Mouse (Mus musculus): ENCODE results near the gene Bcl2l14. TPM values are rescaled to one million over a fixed set of nuclear protein-coding genes. Genes with fewer than 3 reads are reported as not detected.

The Bcl2l14 gene
- polyA plus RNA-seq, 1 experiment from 2014 or later = not detected

DNA sequence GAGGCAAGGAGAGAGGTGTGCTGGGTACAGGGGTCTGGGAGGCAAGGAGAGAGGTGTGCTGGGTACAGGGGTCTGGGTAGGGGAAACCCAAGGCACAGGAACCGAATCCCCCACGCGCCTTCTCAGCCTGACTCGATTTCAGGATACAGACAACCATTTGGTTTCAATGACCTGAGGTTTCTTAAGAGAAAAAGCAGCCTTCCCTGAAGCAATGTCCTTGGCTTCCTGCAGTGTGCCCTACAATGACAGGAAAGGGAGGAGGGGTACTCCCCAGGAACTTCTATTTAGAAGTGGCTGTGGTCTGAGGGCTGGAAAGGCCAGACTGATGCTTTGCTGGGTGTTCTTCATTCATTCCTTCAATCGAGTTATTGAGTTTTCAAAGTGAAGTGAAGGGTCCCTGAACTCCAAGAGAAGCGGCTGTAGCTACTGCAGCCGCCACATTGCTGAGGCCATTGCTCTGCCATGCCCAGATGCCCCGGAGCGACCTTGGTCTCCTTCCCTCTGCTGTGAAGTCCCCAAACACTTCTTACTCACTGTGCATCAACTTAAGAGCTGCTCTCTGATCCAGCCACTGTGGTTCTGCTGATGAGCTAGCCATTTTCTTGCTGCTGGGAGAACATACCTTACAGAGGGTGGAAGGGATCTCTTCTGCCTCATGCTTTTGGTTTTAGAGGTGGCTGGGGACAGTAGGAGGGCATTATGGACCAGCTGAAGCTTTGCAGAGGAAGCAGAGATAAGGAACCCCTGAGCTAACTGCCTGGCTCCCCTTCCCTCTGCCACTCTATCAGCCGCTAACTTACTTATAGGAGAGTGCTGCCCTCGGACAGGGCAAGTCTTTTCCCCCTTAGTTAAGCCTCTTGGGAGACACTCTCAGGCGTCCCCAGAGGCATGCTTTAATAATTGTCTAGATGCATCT, 28.5 kb upstream of the Bcl2l14 start:
- no peak overlapping the region for H3K9ac ChIP-seq (replicated peaks; ENCODE audit: low read depth, low read length)
- no peak overlapping the region for H3K4me3 ChIP-seq (replicated peaks; ENCODE audit: low read length)
- H3K9me3 ChIP-seq (ENCODE audit: control insufficient read depth, low read length) = no peaks in the 10 kb centered on the region
- no peak for ATAC-seq
- WGBS = 61% methylated on average over 12 of the region's 12 CpGs
- no peak overlapping the region for H3K27ac ChIP-seq (ENCODE audit: low read length)
- H3K36me3 ChIP-seq (ENCODE audit: control insufficient read depth, insufficient read depth) = no peaks in the 10 kb centered on the region
- H3K27me3 ChIP-seq (replicated peaks; ENCODE audit: control insufficient read depth, insufficient read depth, low read length) = no peaks in the 10 kb centered on the region
- no peak overlapping the region for H3K4me2 ChIP-seq (ENCODE audit: low read length)
- no peaks in the 10 kb centered on the region for H3K4me1 ChIP-seq (replicated peaks; ENCODE audit: control insufficient read depth, insufficient read depth, low read length)

DNA sequence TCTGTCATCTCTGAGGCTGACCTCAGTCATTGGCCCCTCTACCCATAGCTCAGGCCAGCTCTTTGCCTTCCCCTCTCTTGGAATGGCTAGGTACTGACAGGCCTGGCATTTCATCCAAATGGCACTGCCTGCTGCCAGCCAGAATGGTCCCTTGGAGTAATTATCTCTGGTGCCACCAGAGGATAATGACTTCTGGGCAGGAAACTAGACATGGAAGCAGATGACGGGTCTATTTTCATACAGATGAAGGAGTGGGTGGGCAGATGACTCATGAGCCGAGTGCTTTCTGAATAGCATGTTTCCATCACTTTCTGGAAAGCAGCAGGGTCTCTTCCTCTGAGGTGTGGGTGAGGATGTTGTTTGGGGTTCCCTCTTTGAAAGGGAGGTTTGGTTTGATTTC, 23.2 kb upstream of the Bcl2l14 start:
- no peaks in the 10 kb centered on the region for H3K9me3 ChIP-seq (ENCODE audit: control insufficient read depth, low read length)
- H3K4me2 ChIP-seq (ENCODE audit: low read length) = no peak overlapping the region
- peak; percentile 40; the same call in 1 of the 2 replicates for ATAC-seq
- H3K4me3 ChIP-seq (replicated peaks; ENCODE audit: low read length) = no peak overlapping the region
- H3K27ac ChIP-seq (ENCODE audit: low read length) = no peak overlapping the region
- no peak overlapping the region for H3K9ac ChIP-seq (replicated peaks; ENCODE audit: low read depth, low read length)
- no peaks in the 10 kb centered on the region for H3K36me3 ChIP-seq (ENCODE audit: control insufficient read depth, insufficient read depth)
- no peaks in the 10 kb centered on the region for H3K27me3 ChIP-seq (replicated peaks; ENCODE audit: control insufficient read depth, insufficient read depth, low read length)
- peaks cover 3% of the 10 kb centered on the region; the same call in 1 of the 2 replicates for H3K4me1 ChIP-seq (replicated peaks; ENCODE audit: control insufficient read depth, insufficient read depth, low read length)
- WGBS = 42% methylated on average over 2 of the region's 2 CpGs

DNA sequence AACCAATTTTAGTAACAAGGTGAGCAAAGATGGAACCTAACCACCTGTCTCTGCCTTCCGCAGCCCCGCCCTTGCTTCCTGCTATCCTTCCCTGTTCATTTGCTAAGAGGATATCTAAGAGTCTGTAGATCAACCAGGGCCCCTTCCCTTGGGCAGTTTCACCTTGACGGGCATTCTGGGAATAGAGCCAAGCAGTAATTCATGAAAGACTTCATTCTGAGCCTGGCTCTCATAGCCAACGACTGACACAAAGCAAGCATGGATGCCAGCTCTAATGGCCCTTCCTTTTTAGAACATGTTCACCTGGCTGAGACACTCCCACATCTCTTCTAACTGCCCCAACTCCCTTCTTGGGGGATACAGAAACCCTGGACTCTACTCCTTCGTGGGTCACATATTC, 18.9 kb upstream of the Bcl2l14 start:
- Histone ChIP-seq H3K27me3 (replicated peaks; ENCODE audit: control insufficient read depth, insufficient read depth, low read length) (no peaks in the 10 kb centered on the region), H3K4me1 (replicated peaks; ENCODE audit: control insufficient read depth, insufficient read depth, low read length) (peaks cover 3% of the 10 kb centered on the region; the same call in 1 of the 2 replicates), H3K9ac (replicated peaks; ENCODE audit: low read depth, low read length) (no peak overlapping the region), H3K4me3 (replicated peaks; ENCODE audit: low read length) (no peak overlapping the region), H3K36me3 (ENCODE audit: control insufficient read depth, insufficient read depth) (no peaks in the 10 kb centered on the region), H3K9me3 (ENCODE audit: control insufficient read depth, low read length) (no peaks in the 10 kb centered on the region), H3K4me2 (ENCODE audit: low read length) (no peak overlapping the region), H3K27ac (ENCODE audit: low read length) (no peak overlapping the region)
- 60% methylated on average over 5 of the region's 5 CpGs for WGBS
- ATAC-seq = no peak

DNA sequence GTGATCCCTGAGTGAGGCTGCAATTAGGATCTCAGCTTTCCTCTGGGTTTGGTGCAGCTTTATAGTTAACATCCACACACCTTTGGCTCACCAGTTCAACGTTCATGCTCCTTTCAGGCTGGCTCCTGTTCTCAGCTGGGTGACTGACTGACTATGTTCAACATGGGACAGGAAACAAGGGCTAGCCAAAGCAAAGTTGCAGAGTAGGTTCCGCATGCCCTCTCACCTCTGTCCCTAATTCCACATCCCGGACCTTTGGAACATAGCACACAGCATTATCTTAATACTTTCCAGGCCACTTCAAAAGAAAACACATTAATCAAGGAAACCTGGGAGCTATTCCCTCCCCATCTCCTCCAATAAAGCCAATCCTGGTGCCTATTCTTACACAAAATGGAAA, 18.3 kb upstream of the Bcl2l14 start:
- no peaks in the 10 kb centered on the region for H3K36me3 ChIP-seq (ENCODE audit: control insufficient read depth, insufficient read depth)
- H3K4me1 ChIP-seq (replicated peaks; ENCODE audit: control insufficient read depth, insufficient read depth, low read length) = peaks cover 3% of the 10 kb centered on the region; the same call in 1 of the 2 replicates
- H3K4me3 ChIP-seq (replicated peaks; ENCODE audit: low read length) = no peak overlapping the region
- WGBS = 79% methylated on average over 3 of the region's 3 CpGs
- H3K27me3 ChIP-seq (replicated peaks; ENCODE audit: control insufficient read depth, insufficient read depth, low read length) = no peaks in the 10 kb centered on the region
- no peak for ATAC-seq
- H3K4me2 ChIP-seq (ENCODE audit: low read length) = no peak overlapping the region
- H3K9me3 ChIP-seq (ENCODE audit: control insufficient read depth, low read length) = no peaks in the 10 kb centered on the region
- H3K9ac ChIP-seq (replicated peaks; ENCODE audit: low read depth, low read length) = no peak overlapping the region
- no peak overlapping the region for H3K27ac ChIP-seq (ENCODE audit: low read length)

DNA sequence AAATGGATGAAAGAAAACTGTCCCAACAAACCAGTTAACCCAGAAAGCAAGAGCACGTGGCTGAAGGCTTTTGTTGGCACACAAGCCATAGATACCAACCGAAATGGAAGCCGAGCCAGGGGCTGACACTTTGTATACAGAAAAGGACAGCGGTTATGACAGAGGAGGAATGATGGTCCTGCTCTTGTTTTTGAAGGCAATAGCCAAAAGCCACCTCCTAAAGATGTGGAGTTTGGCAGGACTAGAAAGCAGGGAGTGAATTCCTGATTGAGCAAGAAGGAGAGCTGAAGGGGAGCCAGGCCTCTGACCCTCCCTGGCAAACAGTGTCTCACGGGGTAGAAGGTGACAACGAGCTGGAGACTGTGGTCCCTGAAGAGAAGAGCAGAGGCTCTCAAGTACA, 14.7 kb upstream of the Bcl2l14 start:
- Histone ChIP-seq H3K9ac (replicated peaks; ENCODE audit: low read depth, low read length) (no peak overlapping the region), H3K27ac (ENCODE audit: low read length) (no peak overlapping the region), H3K4me2 (ENCODE audit: low read length) (no peak overlapping the region), H3K4me3 (replicated peaks; ENCODE audit: low read length) (no peak overlapping the region), H3K9me3 (ENCODE audit: control insufficient read depth, low read length) (no peaks in the 10 kb centered on the region), H3K36me3 (ENCODE audit: control insufficient read depth, insufficient read depth) (no peaks in the 10 kb centered on the region), H3K27me3 (replicated peaks; ENCODE audit: control insufficient read depth, insufficient read depth, low read length) (no peaks in the 10 kb centered on the region), H3K4me1 (replicated peaks; ENCODE audit: control insufficient read depth, insufficient read depth, low read length) (peaks cover 3% of the 10 kb centered on the region; the same call in 1 of the 2 replicates)
- ATAC-seq = no peak
- WGBS = 85% methylated on average over 6 of the region's 6 CpGs

DNA sequence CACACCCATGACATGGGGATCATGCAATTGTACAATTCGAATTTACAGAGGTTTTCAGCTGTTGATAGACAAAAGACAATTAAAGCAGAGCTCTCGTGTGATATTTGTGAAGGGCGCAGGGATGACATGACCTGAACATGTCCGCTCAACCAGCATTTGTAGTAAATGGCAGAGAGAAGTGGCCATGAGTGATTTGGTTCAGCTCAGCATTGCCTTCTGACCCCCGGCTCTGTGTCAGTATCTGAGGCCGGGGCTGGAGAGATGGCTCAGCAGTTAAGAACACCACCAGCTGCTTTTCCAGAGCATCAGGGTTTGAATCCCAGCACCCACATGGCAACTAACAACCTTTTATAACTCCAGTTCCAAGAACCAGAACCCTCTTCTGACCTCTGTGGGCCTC, 10.2 kb upstream of the Bcl2l14 start:
- WGBS = 92% methylated on average over 6 of the region's 6 CpGs
- H3K4me3 ChIP-seq (replicated peaks; ENCODE audit: low read length) = no peak overlapping the region

DNA sequence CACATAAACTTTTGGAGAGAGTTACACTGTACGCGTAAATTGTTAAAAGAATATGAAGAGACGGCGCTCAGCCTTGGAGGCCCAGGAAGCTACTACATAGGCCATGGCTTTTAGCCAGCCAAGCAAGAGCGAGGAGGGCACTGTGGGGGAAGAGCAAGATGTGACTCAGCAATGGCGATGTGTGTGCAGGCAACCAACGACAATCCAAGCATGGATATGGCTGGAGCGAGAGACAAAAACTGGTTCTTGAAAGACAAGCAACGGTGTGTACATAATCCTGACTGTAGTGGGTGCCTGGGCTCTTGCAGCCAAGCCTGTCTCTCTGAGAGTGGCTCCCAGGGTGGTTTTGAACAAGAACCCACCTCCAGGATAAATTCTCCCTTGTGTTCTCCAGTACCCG, 8.7 kb upstream of the Bcl2l14 start:
- Histone ChIP-seq H3K9me3 (ENCODE audit: control insufficient read depth, low read length) (no peaks in the 10 kb centered on the region), H3K36me3 (ENCODE audit: control insufficient read depth, insufficient read depth) (no peaks in the 10 kb centered on the region), H3K9ac (replicated peaks; ENCODE audit: low read depth, low read length) (no peak overlapping the region), H3K27me3 (replicated peaks; ENCODE audit: control insufficient read depth, insufficient read depth, low read length) (no peaks in the 10 kb centered on the region), H3K4me3 (replicated peaks; ENCODE audit: low read length) (no peak overlapping the region), H3K4me1 (replicated peaks; ENCODE audit: control insufficient read depth, insufficient read depth, low read length) (peaks cover 2% of the 10 kb centered on the region; the same call in 1 of the 2 replicates), H3K27ac (ENCODE audit: low read length) (no peak overlapping the region), H3K4me2 (ENCODE audit: low read length) (no peak overlapping the region)
- WGBS = 82% methylated on average over 10 of the region's 10 CpGs
- ATAC-seq = no peak

More for the DNA sequence above, 10.2 kb upstream of the Bcl2l14 start:
- no peak for ATAC-seq
- H3K27ac ChIP-seq (ENCODE audit: low read length) = no peak overlapping the region
- H3K36me3 ChIP-seq (ENCODE audit: control insufficient read depth, insufficient read depth) = no peaks in the 10 kb centered on the region
- H3K27me3 ChIP-seq (replicated peaks; ENCODE audit: control insufficient read depth, insufficient read depth, low read length) = no peaks in the 10 kb centered on the region
- no peak overlapping the region for H3K9ac ChIP-seq (replicated peaks; ENCODE audit: low read depth, low read length)
- H3K9me3 ChIP-seq (ENCODE audit: control insufficient read depth, low read length) = no peaks in the 10 kb centered on the region
- no peak overlapping the region for H3K4me2 ChIP-seq (ENCODE audit: low read length)
- H3K4me1 ChIP-seq (replicated peaks; ENCODE audit: control insufficient read depth, insufficient read depth, low read length) = peaks cover 2% of the 10 kb centered on the region; the same call in 1 of the 2 replicates

GRCm38 (mm10) chr6:134388424-134389110, 7.6 kb upstream of the Bcl2l14 start:
- no peak overlapping the region for H3K4me3 ChIP-seq (replicated peaks; ENCODE audit: low read length)
- ATAC-seq = peak; percentile 72
- peaks cover 2% of the 10 kb centered on the region; the same call in 1 of the 2 replicates for H3K4me1 ChIP-seq (replicated peaks; ENCODE audit: control insufficient read depth, insufficient read depth, low read length)
- H3K27me3 ChIP-seq (replicated peaks; ENCODE audit: control insufficient read depth, insufficient read depth, low read length) = no peaks in the 10 kb centered on the region
- peak overlapping the region; percentile 11 for H3K4me2 ChIP-seq (ENCODE audit: low read length)
- no peak overlapping the region for H3K9ac ChIP-seq (replicated peaks; ENCODE audit: low read depth, low read length)
- H3K27ac ChIP-seq (ENCODE audit: low read length) = no peak overlapping the region
- 55% methylated on average over 24 of the region's 24 CpGs for WGBS
- no peaks in the 10 kb centered on the region for H3K9me3 ChIP-seq (ENCODE audit: control insufficient read depth, low read length)
- H3K36me3 ChIP-seq (ENCODE audit: control insufficient read depth, insufficient read depth) = no peaks in the 10 kb centered on the region

DNA sequence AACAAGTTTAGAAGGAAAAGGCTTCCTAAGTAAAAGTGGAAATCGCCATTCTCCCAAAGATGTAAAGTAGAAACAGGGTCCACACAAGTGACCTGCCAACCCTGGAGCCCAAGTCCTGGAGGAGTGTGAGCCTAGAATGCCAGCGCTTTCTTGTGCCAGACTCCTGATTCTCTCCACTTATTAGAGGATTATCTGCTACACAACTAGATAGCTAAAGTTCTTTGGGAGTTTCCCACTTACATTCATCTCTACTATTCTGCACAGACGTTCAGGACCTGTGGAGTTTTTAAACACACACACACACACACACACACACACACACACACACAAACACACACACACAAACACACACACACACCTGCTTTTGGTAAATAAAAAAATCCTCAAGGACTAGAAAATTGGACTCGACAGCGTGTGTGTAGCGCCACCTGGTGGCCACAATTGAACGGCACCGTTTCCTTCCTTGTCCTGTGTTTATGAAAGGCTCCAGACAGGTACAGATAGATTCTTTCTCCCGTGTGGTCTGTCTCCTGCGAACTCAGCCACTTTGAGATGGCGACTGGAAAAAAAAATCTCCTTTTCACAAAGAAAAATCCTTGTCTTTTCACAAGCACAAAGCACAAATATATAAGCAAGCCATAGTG, 6.7 kb upstream of the Bcl2l14 start:
- Histone ChIP-seq H3K27ac (ENCODE audit: low read length) (no peak overlapping the region), H3K9ac (replicated peaks; ENCODE audit: low read depth, low read length) (no peak overlapping the region), H3K36me3 (ENCODE audit: control insufficient read depth, insufficient read depth) (no peaks in the 10 kb centered on the region), H3K4me1 (replicated peaks; ENCODE audit: control insufficient read depth, insufficient read depth, low read length) (peaks cover 2% of the 10 kb centered on the region; the same call in 1 of the 2 replicates), H3K27me3 (replicated peaks; ENCODE audit: control insufficient read depth, insufficient read depth, low read length) (no peaks in the 10 kb centered on the region), H3K4me3 (replicated peaks; ENCODE audit: low read length) (no peak overlapping the region), H3K4me2 (ENCODE audit: low read length) (no peak overlapping the region), H3K9me3 (ENCODE audit: control insufficient read depth, low read length) (no peaks in the 10 kb centered on the region)
- WGBS = 19% methylated on average over 11 of the region's 11 CpGs
- peak; percentile 49 for ATAC-seq

Measured in forebrain, embryonic 16.5 days (tissue).